Mouse (Mus musculus) embryo, embryonic 10 days (tissue): ENCODE data around the gene Olfr1022.

Experiments used
- DNase-seq: peaks from one replicate; pipeline ENCODE4 v3.0.0-alpha.2; 2015; ENCODE audit warnings: low spot score

Olfr1022 gene

DNA sequence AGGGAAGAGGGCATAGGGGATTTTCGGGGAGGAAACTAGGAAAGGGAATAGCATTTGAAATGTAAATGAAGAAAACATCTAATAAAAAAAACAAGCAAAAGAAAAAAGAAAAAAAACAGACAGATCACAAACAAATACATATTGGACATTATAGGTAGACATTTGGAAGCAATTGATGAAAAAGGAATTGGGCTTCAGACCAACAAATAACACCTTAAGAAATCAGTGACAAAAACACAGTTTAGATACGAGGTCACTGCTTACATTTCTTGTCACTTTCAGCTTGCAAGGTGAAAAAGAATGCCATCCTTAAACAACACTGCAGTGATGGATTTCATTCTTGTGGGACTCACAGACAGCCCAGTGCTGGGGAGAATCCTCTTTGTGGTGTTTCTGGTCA lies at the start of gene Olfr1022:
Gene Olfr1022, plus strand, starts transcription at position 301 of the 400 bp plus-strand sequence.
- DNase-seq = no peak

DNA sequence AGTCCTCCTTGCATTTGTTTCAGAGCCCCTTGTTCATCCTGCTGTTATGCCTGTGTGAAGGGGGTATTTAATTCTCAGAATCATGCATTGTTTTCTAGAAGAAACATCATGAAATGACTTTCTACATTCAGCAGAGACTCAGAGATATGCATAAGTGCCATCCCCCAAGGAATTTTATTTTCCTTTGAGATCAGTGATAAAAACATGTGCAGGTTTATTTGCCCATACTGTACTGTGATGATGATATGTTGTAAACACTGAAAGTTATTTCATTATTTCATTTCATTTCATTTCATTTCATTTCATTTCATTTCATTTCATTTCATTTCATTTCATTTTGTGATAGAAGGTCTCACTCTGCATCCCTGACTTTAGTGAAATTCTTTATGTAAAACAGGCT lies 23.0 kb upstream of the Olfr1022 start, which contains the start of gene Olfr1019:
Gene Olfr1019, minus strand, starts transcription at position 101 of the 400 bp plus-strand sequence.
- DNase-seq = no peak

DNA sequence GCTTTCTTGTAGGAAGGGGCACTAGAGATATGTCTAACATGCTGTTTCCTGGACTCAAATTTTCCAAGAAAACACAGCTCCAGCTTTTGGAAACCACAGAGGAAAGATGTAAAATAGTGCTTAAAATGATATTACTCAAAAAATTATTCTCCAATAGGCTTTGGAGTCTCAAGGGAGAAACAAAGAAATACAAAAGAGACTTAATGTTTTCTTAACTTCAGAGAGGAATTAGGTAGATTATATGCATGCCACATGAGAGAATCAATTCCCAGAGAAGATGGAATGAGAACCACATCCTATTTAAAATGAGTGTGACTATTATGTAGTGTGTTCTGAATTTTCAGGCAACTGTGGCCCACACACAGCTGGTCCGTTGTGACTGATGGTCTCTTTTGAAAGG lies 21.7 kb upstream of the Olfr1022 start, which contains the start of gene Olfr1020:
Gene Olfr1020, plus strand, starts transcription at position 301 of the 400 bp plus-strand sequence.
- DNase-seq = no peak

DNA sequence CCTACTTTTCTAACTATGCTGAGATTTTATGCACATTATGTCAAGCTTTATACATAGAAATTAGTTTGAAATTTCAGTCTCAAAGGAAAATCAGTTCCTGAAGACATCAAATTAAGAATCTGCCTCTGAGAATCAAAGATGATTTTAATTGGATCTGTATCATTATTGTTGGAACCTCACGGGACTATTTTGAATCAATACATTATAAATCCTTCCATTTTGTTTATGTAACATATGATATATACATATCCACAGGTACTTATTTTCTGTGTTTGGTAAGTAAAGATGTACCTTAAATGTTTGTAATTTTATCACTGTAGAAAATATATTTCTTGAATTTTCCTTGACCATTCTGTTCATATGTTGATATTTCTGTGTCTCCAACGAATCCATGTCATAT lies 16.9 kb downstream of the Olfr1022 start, which contains the start of gene Olfr1023:
Gene Olfr1023, plus strand, starts transcription at position 301 of the 400 bp plus-strand sequence.
- no peak for DNase-seq

DNA sequence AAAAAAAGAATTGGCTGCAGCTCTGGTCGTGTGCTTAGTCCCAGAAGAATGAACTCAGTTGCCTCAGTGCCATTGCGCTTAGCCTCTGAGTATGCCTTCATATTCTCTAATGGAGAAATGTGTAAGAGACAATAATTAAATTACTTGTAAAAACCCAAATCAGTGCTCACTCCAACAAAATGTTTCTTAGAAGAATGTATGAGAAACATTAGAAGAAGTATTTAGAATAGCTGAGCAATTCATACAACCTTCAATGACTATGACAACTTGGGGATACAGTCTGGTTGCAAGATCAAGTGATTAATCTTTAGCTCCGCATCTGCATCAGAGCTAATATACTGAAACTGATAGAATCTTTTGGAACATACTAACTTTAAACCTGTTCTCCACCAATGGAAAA lies 36.6 kb downstream of the Olfr1022 start, which contains the start of gene Olfr1024:
Gene Olfr1024, minus strand, starts transcription at position 101 of the 400 bp plus-strand sequence.
- no peak for DNase-seq

DNA sequence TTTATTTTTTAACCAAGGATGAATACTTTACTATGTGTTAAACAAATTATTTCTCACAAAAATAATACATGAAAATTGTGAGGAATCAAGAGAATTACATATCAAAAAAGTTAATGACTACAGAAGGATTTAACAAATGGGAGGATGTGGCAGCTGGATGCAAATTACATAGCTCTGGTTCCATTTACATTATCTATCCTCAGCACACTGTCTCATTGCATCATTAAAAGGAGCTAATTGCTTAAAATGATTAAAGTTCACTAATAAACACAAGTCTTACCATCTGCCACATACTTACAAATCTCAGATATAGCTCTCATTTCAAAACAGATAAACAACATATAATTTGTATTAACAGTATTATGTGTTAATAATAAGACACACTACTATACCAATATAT lies 44.8 kb downstream of the Olfr1022 start:
- DNase-seq = no peak

DNA sequence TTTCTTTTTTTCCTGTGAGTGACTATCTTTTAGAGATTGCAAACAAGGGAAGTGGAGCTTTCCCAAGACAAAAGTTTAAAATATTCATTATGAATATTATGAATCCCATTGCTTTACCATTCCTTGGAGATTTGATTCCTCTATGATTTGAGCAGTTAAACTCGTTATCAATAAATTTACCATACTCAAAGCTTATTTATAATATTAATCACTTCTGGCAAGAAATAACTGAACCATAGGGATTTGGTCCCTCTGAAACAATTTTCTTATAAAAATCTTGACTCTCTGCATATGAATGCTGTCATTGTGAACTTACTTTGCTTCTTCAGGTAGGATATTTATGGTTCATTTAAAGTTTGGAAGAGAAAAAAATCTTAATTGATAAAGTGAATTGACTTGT lies 46.5 kb downstream of the Olfr1022 start, which contains the start of gene Olfr1025-ps1:
Gene Olfr1025-ps1, plus strand, starts transcription at position 301 of the 400 bp plus-strand sequence.
- DNase-seq = no peak
